Mouse (Mus musculus): ENCODE data around the gene Tfe3.
"Not testable (repeated sequence)": the region's sequence is repeated elsewhere in the genome, so short reads cannot be mapped to it uniquely, and the experiment has no call there.

The Tfe3 gene

DNA sequence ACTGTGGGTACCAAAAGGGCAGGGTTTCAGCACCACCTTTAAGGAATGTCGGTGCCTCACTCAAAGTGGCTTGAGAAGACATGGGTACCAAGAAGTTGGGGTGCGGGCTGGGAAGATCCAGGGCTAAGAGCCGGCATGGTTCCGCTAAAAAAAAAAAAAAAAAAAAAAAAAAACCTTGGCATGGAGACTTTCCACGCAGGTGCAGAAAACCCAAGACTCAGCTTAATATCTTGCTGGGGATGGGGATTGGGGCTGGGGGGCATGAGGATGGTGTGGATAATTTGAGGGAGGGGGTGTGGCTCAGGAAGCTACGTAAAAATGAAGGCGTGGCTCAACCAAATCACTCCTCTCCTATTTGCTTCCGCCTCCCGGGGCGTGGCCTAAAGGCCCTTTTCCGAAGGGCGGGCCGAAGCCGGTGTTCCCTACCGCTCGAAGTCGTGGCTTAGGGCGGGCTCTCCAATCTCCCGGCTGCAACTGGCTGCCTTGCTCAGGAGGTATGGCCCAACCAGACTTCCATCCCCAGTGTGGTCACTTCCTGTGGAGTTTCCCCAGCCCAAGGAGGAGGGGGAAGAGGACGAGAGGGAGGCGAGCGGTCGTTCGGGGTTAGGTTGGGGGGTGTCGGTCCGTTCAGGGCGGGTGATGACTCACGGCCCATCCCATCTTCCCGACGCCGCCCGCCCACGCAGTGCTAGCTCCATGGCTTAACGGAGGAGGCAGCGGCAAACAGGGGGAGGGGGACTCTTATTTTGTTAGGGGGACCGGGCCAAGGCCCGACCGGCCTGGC is at the start of gene Tfe3:
Gene Tfe3, plus strand, starts transcription at position 424 of the 784 bp plus-strand sequence.
- DNase-seq (ENCODE audit: low read depth, low spot score), result peak; percentile 78

GRCm38 (mm10) chrX:7713764-7714134 is 48.6 kb upstream of the Tfe3 start:
- not testable (repeated sequence) for DNase-seq (ENCODE audit: low read depth, low spot score)

DNA sequence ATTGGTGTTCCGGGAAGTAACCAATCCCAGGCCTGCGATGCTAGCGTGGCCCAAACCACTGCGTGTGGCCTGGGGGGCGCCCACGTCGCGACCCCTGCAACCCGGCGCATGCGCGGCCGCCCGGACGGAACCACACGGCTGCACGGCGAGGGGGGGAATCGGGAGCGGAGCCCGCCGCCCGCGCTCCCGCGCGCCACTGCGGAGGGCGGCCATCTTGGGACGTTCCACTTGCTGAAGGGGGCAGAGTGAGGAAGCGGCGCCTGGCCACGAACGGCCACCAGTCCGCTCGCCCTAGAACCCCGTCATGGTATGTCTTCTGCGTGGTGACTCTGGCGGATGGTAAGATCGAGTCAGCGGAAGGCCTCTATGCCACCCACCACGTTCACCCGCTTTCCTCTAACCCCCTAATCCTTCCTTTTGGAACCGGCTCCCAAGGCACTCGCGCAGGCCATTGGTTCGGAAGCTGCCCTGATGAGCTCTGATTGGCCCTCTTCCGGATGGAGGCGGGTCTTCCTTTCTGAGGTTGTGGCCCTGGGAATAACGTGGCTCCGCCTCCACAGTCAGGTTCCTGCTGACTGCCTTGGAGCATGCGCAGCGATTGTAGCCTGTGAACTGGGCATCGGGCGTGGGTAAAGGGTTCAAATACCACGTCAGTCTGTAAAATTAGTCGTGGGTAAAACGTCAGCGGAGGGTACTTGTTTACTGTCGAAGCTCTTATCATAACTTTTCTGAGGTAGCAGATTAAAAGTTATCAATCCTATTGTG is 48.0 kb upstream of the Tfe3 start, which contains the start of gene Wdr45:
Gene Wdr45, plus strand, starts transcription at position 199 of the 765 bp plus-strand sequence.
- peak; percentile 89 for DNase-seq (ENCODE audit: low read depth, low spot score)

DNA sequence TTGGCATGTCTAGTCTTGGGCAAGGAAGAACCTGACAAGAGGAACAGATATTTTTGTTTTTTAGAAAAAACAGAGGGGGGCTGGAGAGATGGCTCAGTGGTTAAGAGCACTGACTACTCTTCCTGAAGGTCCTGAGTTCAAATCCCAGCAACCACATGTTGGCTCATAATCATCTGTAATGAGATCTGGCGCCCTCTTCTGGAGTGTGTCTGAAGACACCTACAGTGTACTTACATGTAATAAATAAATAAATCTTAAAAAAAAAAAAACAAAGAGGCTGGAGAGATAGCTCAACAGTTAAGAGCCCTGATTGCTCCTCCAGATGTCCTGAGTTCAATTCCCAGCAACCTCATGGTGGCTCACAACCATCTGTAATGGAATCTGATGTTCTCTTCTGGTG is 46.3 kb upstream of the Tfe3 start:
- not testable (repeated sequence) for DNase-seq (ENCODE audit: low read depth, low spot score)

GRCm38 (mm10) chrX:7721514-7722281 is 40.7 kb upstream of the Tfe3 start, which contains the start of gene Gm45208:
Gene Gm45208, plus strand, starts transcription at chrX:7722245.
- peak; percentile 69 for DNase-seq (ENCODE audit: low read depth, low spot score)

GRCm38 (mm10) chrX:7722282-7722611 is 40.1 kb upstream of the Tfe3 start:
- DNase-seq (ENCODE audit: low read depth, low spot score), result no peak

GRCm38 (mm10) chrX:7722691-7723090 is 39.7 kb upstream of the Tfe3 start:
- DNase-seq (ENCODE audit: low read depth, low spot score), result no peak

GRCm38 (mm10) chrX:7724135-7724534 is 38.2 kb upstream of the Tfe3 start:
- no peak for DNase-seq (ENCODE audit: low read depth, low spot score)

- DNase-seq (ENCODE audit: low read depth, low spot score), result no peak
Measured at GRCm38 (mm10) chrX:7725841-7726240, 36.5 kb upstream of the Tfe3 start.

DNA sequence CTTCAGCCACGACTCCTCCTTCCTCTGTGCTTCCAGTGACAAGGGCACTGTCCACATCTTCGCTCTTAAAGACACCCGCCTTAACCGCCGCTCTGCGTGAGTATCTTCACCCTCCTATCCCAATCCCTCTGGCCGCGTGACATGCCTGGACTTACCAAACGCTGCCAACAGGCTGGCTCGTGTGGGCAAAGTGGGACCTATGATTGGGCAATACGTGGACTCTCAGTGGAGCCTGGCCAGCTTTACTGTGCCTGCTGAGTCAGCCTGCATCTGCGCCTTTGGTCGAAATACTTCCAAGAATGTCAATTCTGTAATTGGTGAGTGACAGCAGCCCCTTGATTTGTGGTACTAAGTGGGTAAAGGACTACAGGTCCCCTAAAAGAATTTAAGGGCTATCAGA is 35.2 kb upstream of the Tfe3 start:
- no peak for DNase-seq (ENCODE audit: low read depth, low spot score)

DNA sequence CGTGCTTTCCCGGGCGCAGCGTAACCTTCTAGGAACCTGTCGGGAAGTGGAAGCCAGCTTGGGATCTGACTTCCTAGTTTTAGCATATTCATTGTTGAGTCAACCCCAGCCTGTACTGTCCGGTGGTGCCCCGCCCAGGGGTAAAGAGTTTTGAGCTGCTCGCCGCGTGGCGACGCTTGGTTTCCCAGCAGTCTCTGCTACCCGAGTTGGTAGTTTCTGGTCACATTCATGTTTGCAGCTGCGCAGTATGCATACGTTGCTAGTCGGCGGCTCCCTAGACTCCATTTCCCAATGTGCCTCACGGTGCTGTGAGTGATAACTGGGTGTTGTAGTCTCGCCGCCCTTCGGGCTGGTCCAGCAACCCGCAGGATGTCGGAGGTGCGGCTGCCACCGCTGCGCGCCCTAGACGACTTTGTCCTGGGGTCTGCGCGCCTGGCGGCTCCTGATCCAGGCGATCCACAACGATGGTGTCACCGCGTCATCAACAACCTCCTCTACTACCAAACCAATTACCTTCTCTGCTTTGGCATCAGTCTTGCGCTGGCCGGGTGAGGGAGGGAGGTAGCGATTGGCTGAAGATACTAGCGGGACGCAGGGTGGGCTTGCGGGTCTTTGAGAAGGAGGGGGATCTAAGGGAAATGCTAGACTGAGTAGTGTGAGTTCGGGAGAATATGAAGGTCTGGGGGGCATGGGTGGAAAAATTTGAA is 34.0 kb upstream of the Tfe3 start, which contains the start of gene Praf2:
Gene Praf2, plus strand, starts transcription at position 225 of the 707 bp plus-strand sequence.
- DNase-seq (ENCODE audit: low read depth, low spot score), result peak; percentile 67

DNA sequence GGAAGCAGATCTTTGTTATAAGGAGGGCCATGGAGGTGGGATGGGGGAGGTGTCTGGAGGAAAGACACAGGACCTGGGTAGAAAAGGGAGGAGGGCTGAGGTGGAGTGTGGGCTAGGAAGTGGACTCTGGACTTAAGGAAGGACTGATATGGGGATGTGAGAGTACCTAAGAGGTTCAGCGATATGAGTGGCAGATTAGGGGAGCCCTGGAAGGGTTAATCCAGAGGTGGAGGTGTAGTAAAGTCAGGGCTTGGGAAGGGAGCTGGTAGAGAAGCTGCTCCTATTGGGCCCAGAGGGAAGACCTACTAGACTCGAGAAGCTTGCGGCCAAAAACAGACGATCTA is 33.5 kb upstream of the Tfe3 start:
- DNase-seq (ENCODE audit: low read depth, low spot score), result no peak

DNA sequence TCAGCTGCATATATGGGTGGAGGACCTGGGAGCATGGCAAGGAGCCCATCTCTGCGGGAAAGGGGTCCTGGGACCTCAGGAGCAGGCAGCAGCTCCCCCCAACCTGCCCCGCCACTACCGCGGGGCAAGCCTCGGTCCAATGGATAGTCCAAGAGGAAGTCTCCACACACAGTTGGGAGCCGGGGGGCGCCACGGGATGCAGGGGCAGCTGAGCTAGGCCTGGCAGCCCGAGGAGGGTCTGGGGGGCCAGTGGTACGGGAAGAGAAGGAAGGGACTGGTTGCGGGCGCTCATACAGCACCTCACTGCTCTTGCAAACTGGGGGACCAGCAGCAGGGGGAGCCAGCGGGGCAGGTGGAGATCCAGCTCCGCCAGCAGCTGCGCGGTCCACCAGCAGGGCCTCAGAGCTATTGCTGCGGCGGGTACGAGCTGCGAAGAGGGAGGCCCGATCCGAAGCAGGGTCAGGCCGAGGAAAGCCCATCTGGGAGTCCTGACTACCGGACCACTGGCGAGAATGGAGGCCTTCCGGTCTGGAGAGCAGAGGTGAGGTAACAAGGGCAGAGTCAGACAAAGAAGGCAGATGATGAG is 28.7 kb upstream of the Tfe3 start:
- no peak for DNase-seq (ENCODE audit: low read depth, low spot score)

- no peak for DNase-seq (ENCODE audit: low read depth, low spot score)
Measured at GRCm38 (mm10) chrX:7739336-7740081, 22.9 kb upstream of the Tfe3 start.

- no peak for DNase-seq (ENCODE audit: low read depth, low spot score)
Measured at GRCm38 (mm10) chrX:7740082-7740819, 22.1 kb upstream of the Tfe3 start.

DNA sequence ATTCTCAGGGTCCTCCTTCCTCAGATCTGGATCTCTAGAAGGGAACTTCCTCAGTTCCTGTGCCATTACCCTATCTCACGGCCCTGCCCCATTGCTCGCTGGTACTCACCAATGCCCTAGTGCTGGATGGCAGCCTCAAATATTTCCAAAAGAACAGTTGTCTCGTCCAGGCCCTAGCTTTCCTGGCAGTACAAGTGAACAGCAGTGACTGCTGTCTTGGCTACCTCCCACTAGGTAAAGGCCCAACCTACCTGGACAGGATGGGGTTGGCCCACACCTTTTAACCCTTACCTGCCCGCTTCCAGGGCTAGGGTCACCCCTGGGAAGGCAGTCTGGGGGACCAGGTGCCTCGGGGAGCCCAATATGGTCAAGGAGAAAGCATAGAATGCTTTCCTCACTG is 21.3 kb upstream of the Tfe3 start:
- DNase-seq (ENCODE audit: low read depth, low spot score), result no peak

GRCm38 (mm10) chrX:7743470-7743869 is 18.9 kb upstream of the Tfe3 start:
- DNase-seq (ENCODE audit: low read depth, low spot score), result no peak

DNA sequence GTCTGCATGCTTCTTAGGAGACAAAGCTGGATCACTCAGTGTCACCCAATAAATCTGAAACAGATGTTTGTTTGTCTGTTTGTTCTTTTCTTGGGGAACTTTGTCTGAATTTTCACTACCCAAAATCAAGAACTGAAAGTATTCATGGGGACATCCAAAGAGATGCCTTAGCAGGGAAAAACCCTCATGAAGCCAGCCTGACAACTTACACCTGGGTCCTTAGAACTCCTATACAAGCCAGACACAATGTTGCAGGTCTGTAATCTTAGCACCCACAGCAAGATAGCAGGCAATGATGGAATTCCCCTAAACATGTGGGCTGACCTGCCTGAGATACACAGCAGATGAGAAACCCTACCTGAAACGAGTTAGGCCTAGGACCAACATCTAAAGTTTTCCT is 17.4 kb upstream of the Tfe3 start:
- no peak for DNase-seq (ENCODE audit: low read depth, low spot score)

DNA sequence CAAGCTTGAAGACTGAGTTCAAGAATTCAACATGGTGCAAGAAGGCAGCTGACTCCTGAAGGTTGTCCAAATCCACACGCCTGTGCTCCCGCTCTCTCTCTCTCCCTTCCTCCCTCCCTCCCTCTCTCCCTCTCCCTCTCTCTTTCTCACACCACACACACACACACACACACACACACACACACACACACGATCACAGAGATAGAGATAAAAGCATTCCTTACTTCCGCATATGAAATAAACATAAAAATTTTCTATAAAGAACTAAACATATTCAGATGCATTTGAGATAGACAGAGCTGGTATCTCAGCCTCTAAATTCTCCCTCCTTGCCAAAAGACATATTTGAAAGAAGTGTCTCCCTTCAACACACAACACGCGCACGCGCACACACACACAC is 16.9 kb upstream of the Tfe3 start:
- no peak for DNase-seq (ENCODE audit: low read depth, low spot score)

Data from retina, adult 2 months (tissue).